In genomic region chrX:17558746-17559145, GRCm38 (mm10) we compare ENCODE assay signal across 26 mouse cellular contexts. TPM values are rescaled to one million over a fixed set of nuclear protein-coding genes. Genes with fewer than 3 reads are reported as not detected.
A peak's percentile ranks its signal among the peaks of the same experiment; 100 is the strongest.
DNase-seq lines count a peak whose midpoint lies in the region; ATAC-seq and TF ChIP-seq lines count a peak whose summit lies in the region.
"Had no signal": no experiment of that assay in that cellular context is flagged by ENCODE, and none has a peak within 500 bp of the region (broad histone marks: within the 10 kb centered on the region; RNA-seq: fewer than 3 reads in every experiment).

No protein-coding gene starts in this region.

- no peaks in the 10 kb centered on the region for H3K4me1 ChIP-seq in hindbrain, embryonic 15.5 days (replicated peaks)
- H3K4me1 ChIP-seq in hindbrain, postnatal 0 days (ENCODE audit: insufficient read depth, low read length) = no peaks in the 10 kb centered on the region
- H3K4me1 ChIP-seq in midbrain, embryonic 13.5 days (replicated peaks) = no peaks in the 10 kb centered on the region
- no peaks in the 10 kb centered on the region for H3K4me1 ChIP-seq in midbrain, embryonic 11.5 days (ENCODE audit: control insufficient read depth, insufficient read depth, low read length)
- no peaks in the 10 kb centered on the region; the same call in 1 of the 2 replicates for H3K4me1 ChIP-seq in forebrain, embryonic 12.5 days
- no peaks in the 10 kb centered on the region for H3K4me1 ChIP-seq in forebrain, embryonic 16.5 days (replicated peaks; ENCODE audit: control insufficient read depth, insufficient read depth, low read length)
- H3K4me1 ChIP-seq: heart, embryonic 13.5 days; kidney, embryonic 15.5 days; liver, embryonic 13.5 days; neural tube, embryonic 12.5 days; stomach, embryonic 15.5 days had no signal

- H3K9ac ChIP-seq in hindbrain, embryonic 15.5 days = no peak overlapping the region
- H3K9ac ChIP-seq in hindbrain, postnatal 0 days (replicated peaks; ENCODE audit: low read length) = no peak overlapping the region
- no peak overlapping the region for H3K9ac ChIP-seq in midbrain, embryonic 13.5 days (replicated peaks)
- H3K9ac ChIP-seq in midbrain, embryonic 11.5 days (ENCODE audit: low read length) = no peak overlapping the region
- H3K9ac ChIP-seq in forebrain, embryonic 12.5 days = no peak overlapping the region
- no peak overlapping the region for H3K9ac ChIP-seq in forebrain, embryonic 16.5 days (replicated peaks; ENCODE audit: low read depth, low read length)
- H3K9ac ChIP-seq: heart, embryonic 13.5 days; kidney, embryonic 15.5 days; liver, embryonic 13.5 days; neural tube, embryonic 12.5 days; stomach, embryonic 15.5 days had no signal

- peak overlapping the region; percentile 25; the same call in 1 of the 2 replicates for H3K27ac ChIP-seq in hindbrain, embryonic 15.5 days (replicated peaks)
- no peak overlapping the region for H3K27ac ChIP-seq in hindbrain, postnatal 0 days
- 0 out of 2 replicates have a peak overlapping the region, but pooled peaks have one; percentile 30 for H3K27ac ChIP-seq in midbrain, embryonic 13.5 days
- H3K27ac ChIP-seq in midbrain, embryonic 11.5 days (ENCODE audit: low read depth, low read length) = no peak overlapping the region
- H3K27ac ChIP-seq in forebrain, embryonic 12.5 days = peak overlapping the region; percentile 46; the same call in 1 of the 2 replicates
- H3K27ac ChIP-seq in forebrain, embryonic 16.5 days (ENCODE audit: low read length) = no peak overlapping the region
- H3K27ac ChIP-seq: heart, embryonic 13.5 days; kidney, embryonic 15.5 days; liver, embryonic 13.5 days; macrophage; neural tube, embryonic 12.5 days; stomach, embryonic 15.5 days had no signal

- no peak overlapping the region for H3K4me3 ChIP-seq in hindbrain, embryonic 15.5 days
- no peak overlapping the region for H3K4me3 ChIP-seq in hindbrain, postnatal 0 days (ENCODE audit: low read length)
- no peak overlapping the region for H3K4me3 ChIP-seq in midbrain, embryonic 13.5 days (replicated peaks)
- H3K4me3 ChIP-seq in midbrain, embryonic 11.5 days (ENCODE audit: low read depth, low read length) = no peak overlapping the region
- H3K4me3 ChIP-seq in forebrain, embryonic 12.5 days (replicated peaks) = no peak overlapping the region
- H3K4me3 ChIP-seq in forebrain, embryonic 16.5 days (replicated peaks; ENCODE audit: low read length) = no peak overlapping the region
- H3K4me3 ChIP-seq: heart, embryonic 13.5 days; kidney, embryonic 15.5 days; liver, embryonic 13.5 days; neural tube, embryonic 12.5 days; stomach, embryonic 15.5 days had no signal

- H3K27me3 ChIP-seq in hindbrain, embryonic 15.5 days = no peaks in the 10 kb centered on the region
- H3K27me3 ChIP-seq in hindbrain, postnatal 0 days (ENCODE audit: insufficient read depth, low read length) = no peaks in the 10 kb centered on the region
- H3K27me3 ChIP-seq in midbrain, embryonic 13.5 days = no peaks in the 10 kb centered on the region
- H3K27me3 ChIP-seq in midbrain, embryonic 11.5 days (ENCODE audit: control insufficient read depth, insufficient read depth, low read length) = no peaks in the 10 kb centered on the region
- no peaks in the 10 kb centered on the region for H3K27me3 ChIP-seq in forebrain, embryonic 12.5 days
- H3K27me3 ChIP-seq in forebrain, embryonic 16.5 days (replicated peaks; ENCODE audit: control insufficient read depth, insufficient read depth, low read length) = no peaks in the 10 kb centered on the region
- H3K27me3 ChIP-seq: heart, embryonic 13.5 days; kidney, embryonic 15.5 days; liver, embryonic 13.5 days; neural tube, embryonic 12.5 days; stomach, embryonic 15.5 days had no signal

- no peak for ATAC-seq in hindbrain, embryonic 15.5 days (ENCODE audit: low FRiP score, low read depth)
- no peak for ATAC-seq in hindbrain, postnatal 0 days
- ATAC-seq in midbrain, embryonic 13.5 days = no peak
- no peak for ATAC-seq in midbrain, embryonic 11.5 days (ENCODE audit: low FRiP score)
- ATAC-seq in forebrain, embryonic 12.5 days (ENCODE audit: low FRiP score) = peak; percentile 53; the same call in 1 of the 2 replicates
- ATAC-seq in forebrain, embryonic 16.5 days = peak; percentile 36; the same call in 1 of the 2 replicates
- ATAC-seq in erythroblast, adult 5-6 weeks (replicated peaks; ENCODE audit: low FRiP score, poor library complexity, severe bottlenecking) = no peak

- 37% methylated on average over 4 of the region's 4 CpGs for WGBS in hindbrain, embryonic 15.5 days
- WGBS in hindbrain, postnatal 0 days = 36% methylated on average over 4 of the region's 4 CpGs
- WGBS in midbrain, embryonic 13.5 days = 40% methylated on average over 4 of the region's 4 CpGs
- WGBS in midbrain, embryonic 11.5 days = 33% methylated on average over 4 of the region's 4 CpGs
- WGBS in forebrain, embryonic 12.5 days = 29% methylated on average over 4 of the region's 4 CpGs
- 25% methylated on average over 4 of the region's 4 CpGs for WGBS in forebrain, embryonic 16.5 days

- TF ChIP-seq CTCF in hindbrain, postnatal 0 days (IDR thresholded peaks at IDR 0.05; ENCODE audit: low read depth) = no peak

- H3K36me3 ChIP-seq in hindbrain, embryonic 15.5 days = no peaks in the 10 kb centered on the region
- no peaks in the 10 kb centered on the region for H3K36me3 ChIP-seq in hindbrain, postnatal 0 days (ENCODE audit: insufficient read depth, low read length)
- H3K36me3 ChIP-seq in midbrain, embryonic 13.5 days = no peaks in the 10 kb centered on the region
- H3K36me3 ChIP-seq in midbrain, embryonic 11.5 days (ENCODE audit: control insufficient read depth, insufficient read depth, low read length) = no peaks in the 10 kb centered on the region
- H3K36me3 ChIP-seq in forebrain, embryonic 12.5 days (replicated peaks) = no peaks in the 10 kb centered on the region
- no peaks in the 10 kb centered on the region for H3K36me3 ChIP-seq in forebrain, embryonic 16.5 days (ENCODE audit: control insufficient read depth, insufficient read depth)
- H3K36me3 ChIP-seq: liver, embryonic 13.5 days; neural tube, embryonic 12.5 days; stomach, embryonic 15.5 days had no signal

- no peaks in the 10 kb centered on the region for H3K9me3 ChIP-seq in hindbrain, embryonic 15.5 days
- no peaks in the 10 kb centered on the region for H3K9me3 ChIP-seq in hindbrain, postnatal 0 days (ENCODE audit: low read length)
- no peaks in the 10 kb centered on the region for H3K9me3 ChIP-seq in midbrain, embryonic 13.5 days
- H3K9me3 ChIP-seq in midbrain, embryonic 11.5 days (ENCODE audit: control insufficient read depth, low read length) = no peaks in the 10 kb centered on the region
- no peaks in the 10 kb centered on the region for H3K9me3 ChIP-seq in forebrain, embryonic 12.5 days
- no peaks in the 10 kb centered on the region for H3K9me3 ChIP-seq in forebrain, embryonic 16.5 days (ENCODE audit: control insufficient read depth, low read length)
- H3K9me3 ChIP-seq: heart, embryonic 13.5 days; kidney, embryonic 15.5 days; liver, embryonic 13.5 days; neural tube, embryonic 12.5 days; stomach, embryonic 15.5 days had no signal

- DNase-seq in hindbrain, postnatal 0 days (ENCODE audit: low spot score) = no peak
- DNase-seq in midbrain, embryonic 11.5 days (ENCODE audit: low spot score, missing footprints) = no peak
- DNase-seq in thymus, postnatal 14 days = no peak
- DNase-seq: adrenal gland, postnatal 25 days; B cell, adult 2 months; cerebellum, adult 18-20 months; cerebellum, postnatal 25 days; heart, postnatal 10 days; kidney, adult 18-20 months; kidney, postnatal 25 days; left cerebral cortex, postnatal 4 days; liver, embryonic 13.5 days; lung, adult 18-20 months; lung, postnatal 10 days; retina, postnatal 1 day; right cerebral cortex, postnatal 25 days had no signal

- no peak overlapping the region for H3K4me2 ChIP-seq in hindbrain, embryonic 15.5 days
- no peak overlapping the region for H3K4me2 ChIP-seq in hindbrain, postnatal 0 days (ENCODE audit: low read depth, low read length)
- H3K4me2 ChIP-seq in midbrain, embryonic 13.5 days (replicated peaks) = no peak overlapping the region
- H3K4me2 ChIP-seq in midbrain, embryonic 11.5 days = no peak overlapping the region
- no peak overlapping the region for H3K4me2 ChIP-seq in forebrain, embryonic 12.5 days
- H3K4me2 ChIP-seq in forebrain, embryonic 16.5 days (ENCODE audit: low read length) = no peak overlapping the region
- H3K4me2 ChIP-seq: heart, embryonic 13.5 days; kidney, embryonic 15.5 days; liver, embryonic 13.5 days; neural tube, embryonic 12.5 days; stomach, embryonic 15.5 days had no signal

RNA-seq across cellular contexts. Expression of gene Fundc1, which starts 13.4 kb away (rescaled TPM):
- 55.1 and 58.6 TPM in 2 replicates for polyA plus RNA-seq in hindbrain, embryonic 15.5 days (2015; fragmentation: Nextera tagmentation; extraction: Ambion mirVana)
- 31.4 and 31.5 TPM in 2 replicates for total RNA-seq in hindbrain, postnatal 0 days (2014; rRNA removed)
- 55.1 and 59.3 TPM in 2 replicates for polyA plus RNA-seq in hindbrain, postnatal 0 days (2015; fragmentation: Nextera tagmentation; extraction: Ambion mirVana)
- 66.3 and 73.8 TPM in 2 replicates for polyA plus RNA-seq in midbrain, embryonic 13.5 days (2015; fragmentation: Nextera tagmentation; extraction: Ambion mirVana)
- 50.3 and 53.6 TPM in 2 replicates for polyA plus RNA-seq in midbrain, embryonic 11.5 days (2014; fragmentation: Nextera tagmentation; extraction: Ambion mirVana)
- polyA plus RNA-seq in forebrain, embryonic 12.5 days (2016; fragmentation: Nextera tagmentation; extraction: Ambion mirVana) = 56.0 and 56.5 TPM in 2 replicates
- polyA plus RNA-seq in forebrain, embryonic 16.5 days (2015; fragmentation: Nextera tagmentation; extraction: Ambion mirVana) = 60.5 and 70.8 TPM in 2 replicates
- total RNA-seq in erythroblast, adult 5-6 weeks (2015; ENCODE audit: low replicate concordance) = 12.9 and 17.1 TPM in 2 replicates
- total RNA-seq in erythroblast, adult 5-6 weeks (2017; ENCODE audit: low replicate concordance) = 5.2 and 6.1 TPM in 2 replicates

Comparison
In these comparisons a context has a peak if more than half of its experiments do, and no peak if none do; other contexts are left out.
1. H3K27ac ChIP-seq: peak in hindbrain, embryonic 15.5 days (single experiment), midbrain, embryonic 13.5 days (single experiment) and forebrain, embryonic 12.5 days (single experiment); none in hindbrain, postnatal 0 days (single experiment), midbrain, embryonic 11.5 days (single experiment) and forebrain, embryonic 16.5 days (single experiment).
2. ATAC-seq: peak in forebrain, embryonic 12.5 days (single experiment) and forebrain, embryonic 16.5 days (single experiment); none in hindbrain, embryonic 15.5 days (single experiment), hindbrain, postnatal 0 days (single experiment), midbrain, embryonic 13.5 days (single experiment), midbrain, embryonic 11.5 days (single experiment) and erythroblast, adult 5-6 weeks (single experiment).